In genomic region chr3:99174658-99175304, GRCm38 (mm10) we compare ENCODE assay signal across 15 mouse cellular contexts. TPM values are rescaled to one million over a fixed set of nuclear protein-coding genes. Genes with fewer than 3 reads are reported as not detected.
DNase-seq lines count a peak whose midpoint lies in the region; ATAC-seq and TF ChIP-seq lines count a peak whose summit lies in the region.
"Had no signal": no experiment of that assay in that cellular context is flagged by ENCODE, and none has a peak within 500 bp of the region (broad histone marks: within the 10 kb centered on the region; RNA-seq: fewer than 3 reads in every experiment).

No protein-coding gene starts in this region.

- 0 out of 2 replicates have a peak, but pooled peaks cover 3% of the 10 kb centered on the region for H3K4me1 ChIP-seq in kidney, embryonic 16.5 days (ENCODE audit: insufficient read depth, low read length)
- H3K4me1 ChIP-seq in kidney, adult 2 months (ENCODE audit: control insufficient read depth, insufficient read depth, low read length), result no peaks in the 10 kb centered on the region
- H3K4me1 ChIP-seq in limb, embryonic 11.5 days (ENCODE audit: control insufficient read depth, insufficient read depth, low read length), result peaks cover 6% of the 10 kb centered on the region; the same call in 1 of the 2 replicates
- H3K4me1 ChIP-seq in neural tube, embryonic 14.5 days (ENCODE audit: control insufficient read depth, insufficient read depth, low read length), result no peaks in the 10 kb centered on the region
- H3K4me1 ChIP-seq in forebrain, postnatal 0 days (ENCODE audit: insufficient read depth), result no peaks in the 10 kb centered on the region
- H3K4me1 ChIP-seq: forebrain, embryonic 12.5 days; lung, embryonic 15.5 days; midbrain, embryonic 13.5 days had no signal

- no peak overlapping the region for H3K4me2 ChIP-seq in kidney, embryonic 16.5 days (replicated peaks; ENCODE audit: low read depth, low read length)
- H3K4me2 ChIP-seq in limb, embryonic 11.5 days (ENCODE audit: low read depth, severe bottlenecking), result no peak overlapping the region
- H3K4me2 ChIP-seq in neural tube, embryonic 14.5 days (ENCODE audit: low read depth, low read length), result no peak overlapping the region
- H3K4me2 ChIP-seq in forebrain, postnatal 0 days (ENCODE audit: low read depth), result no peak overlapping the region
- H3K4me2 ChIP-seq: embryonic facial prominence, embryonic 13.5 days; forebrain, embryonic 12.5 days; lung, embryonic 15.5 days; midbrain, embryonic 13.5 days had no signal

- DNase-seq in kidney, adult 2 months, result no peak
- DNase-seq in embryo, embryonic 9.5 days (ENCODE audit: extremely low spot score), result peak; percentile 48
- DNase-seq in limb, embryonic 11.5 days (ENCODE audit: low spot score), result peak; percentile 55
- no peak for DNase-seq in forebrain, postnatal 0 days
- no peak for DNase-seq in layer of hippocampus, postnatal 10 days (ENCODE audit: low spot score in 2 of 2)
- DNase-seq: cerebellum, adult 2 months; kidney, adult 8-10 months; thymus, postnatal 25 days had no signal

- no peak overlapping the region for H3K9ac ChIP-seq in kidney, embryonic 16.5 days (replicated peaks; ENCODE audit: low read length)
- no peak overlapping the region for H3K9ac ChIP-seq in limb, embryonic 11.5 days (ENCODE audit: low read length)
- H3K9ac ChIP-seq in neural tube, embryonic 14.5 days (replicated peaks; ENCODE audit: low read depth, low read length), result no peak overlapping the region
- H3K9ac ChIP-seq in forebrain, postnatal 0 days, result no peak overlapping the region
- H3K9ac ChIP-seq: embryonic facial prominence, embryonic 13.5 days; forebrain, embryonic 12.5 days; lung, embryonic 15.5 days; midbrain, embryonic 13.5 days had no signal

- no peak for TF ChIP-seq POLR2A in kidney, adult 2 months (IDR thresholded peaks at IDR 0.05; ENCODE audit: low read depth, low read length)

- TF ChIP-seq CTCF in kidney, adult 2 months (conservative IDR thresholded peaks at IDR 0.05; ENCODE audit: insufficient read depth, insufficient read length, low read depth, low read length), result no peak
- TF ChIP-seq CTCF in forebrain, postnatal 0 days (IDR thresholded peaks at IDR 0.05; ENCODE audit: low read depth), result no peak

- 24% methylated on average over 8 of the region's 9 CpGs for WGBS in kidney, embryonic 16.5 days
- WGBS in kidney, adult 2 months, result 34% methylated on average over 9 of the region's 9 CpGs
- 16% methylated on average over 9 of the region's 9 CpGs for WGBS in limb, embryonic 11.5 days
- 19% methylated on average over 9 of the region's 9 CpGs for WGBS in neural tube, embryonic 14.5 days
- WGBS in forebrain, postnatal 0 days, result 80% methylated on average over 9 of the region's 9 CpGs

- no peaks in the 10 kb centered on the region for H3K9me3 ChIP-seq in kidney, embryonic 16.5 days (ENCODE audit: low read length)
- no peaks in the 10 kb centered on the region for H3K9me3 ChIP-seq in limb, embryonic 11.5 days (ENCODE audit: control insufficient read depth, low read length)
- no peaks in the 10 kb centered on the region for H3K9me3 ChIP-seq in neural tube, embryonic 14.5 days (ENCODE audit: control insufficient read depth, low read length)
- no peaks in the 10 kb centered on the region for H3K9me3 ChIP-seq in forebrain, postnatal 0 days (ENCODE audit: low read length)
- H3K9me3 ChIP-seq: embryonic facial prominence, embryonic 13.5 days; forebrain, embryonic 12.5 days; lung, embryonic 15.5 days; midbrain, embryonic 13.5 days had no signal

- peak; percentile 39; the same call in 1 of the 2 replicates for ATAC-seq in kidney, embryonic 16.5 days (ENCODE audit: low FRiP score, low TSS enrichment)
- 0 out of 2 replicates have a peak, but pooled peaks have one; percentile 31 for ATAC-seq in limb, embryonic 11.5 days (ENCODE audit: insufficient number of reproducible peaks, low FRiP score, low TSS enrichment, low read depth)
- ATAC-seq in neural tube, embryonic 14.5 days (ENCODE audit: low read depth), result peak; percentile 80
- no peak for ATAC-seq in forebrain, postnatal 0 days
- ATAC-seq: midbrain, embryonic 13.5 days had no signal

- no peak overlapping the region for H3K27ac ChIP-seq in kidney, embryonic 16.5 days (ENCODE audit: low read length)
- no peak overlapping the region for H3K27ac ChIP-seq in kidney, adult 2 months (ENCODE audit: insufficient read depth, low read depth, low read length)
- no peak overlapping the region for H3K27ac ChIP-seq in limb, embryonic 11.5 days (replicated peaks; ENCODE audit: low read depth, low read length)
- H3K27ac ChIP-seq in neural tube, embryonic 14.5 days (ENCODE audit: low read depth, low read length), result no peak overlapping the region
- no peak overlapping the region for H3K27ac ChIP-seq in forebrain, postnatal 0 days (ENCODE audit: low read depth, low read length)
- H3K27ac ChIP-seq: embryonic facial prominence, embryonic 13.5 days; forebrain, embryonic 12.5 days; lung, embryonic 15.5 days; midbrain, embryonic 13.5 days had no signal

- H3K36me3 ChIP-seq in kidney, embryonic 16.5 days (ENCODE audit: insufficient read depth, low read length), result no peaks in the 10 kb centered on the region
- no peaks in the 10 kb centered on the region for H3K36me3 ChIP-seq in kidney, adult 2 months (ENCODE audit: control insufficient read depth, insufficient read depth, low read length)
- H3K36me3 ChIP-seq in limb, embryonic 11.5 days (ENCODE audit: control insufficient read depth, insufficient read depth, low read length), result no peaks in the 10 kb centered on the region
- H3K36me3 ChIP-seq in neural tube, embryonic 14.5 days (ENCODE audit: control insufficient read depth, insufficient read depth, low read length), result no peaks in the 10 kb centered on the region
- H3K36me3 ChIP-seq in forebrain, postnatal 0 days (ENCODE audit: insufficient read depth), result no peaks in the 10 kb centered on the region
- H3K36me3 ChIP-seq: embryonic facial prominence, embryonic 13.5 days; forebrain, embryonic 12.5 days; lung, embryonic 15.5 days; midbrain, embryonic 13.5 days had no signal

- no peak overlapping the region for H3K4me3 ChIP-seq in kidney, embryonic 16.5 days (ENCODE audit: low read length)
- H3K4me3 ChIP-seq in kidney, adult 2 months (ENCODE audit: insufficient read depth, low read depth, low read length), result no peak overlapping the region
- H3K4me3 ChIP-seq in limb, embryonic 11.5 days (ENCODE audit: low read depth, low read length), result no peak overlapping the region
- no peak overlapping the region for H3K4me3 ChIP-seq in neural tube, embryonic 14.5 days (ENCODE audit: low read depth, low read length)
- H3K4me3 ChIP-seq in forebrain, postnatal 0 days (ENCODE audit: low read depth, low read length), result no peak overlapping the region
- H3K4me3 ChIP-seq: embryonic facial prominence, embryonic 13.5 days; forebrain, embryonic 12.5 days; lung, embryonic 15.5 days; midbrain, embryonic 13.5 days had no signal

- no peaks in the 10 kb centered on the region for H3K27me3 ChIP-seq in kidney, embryonic 16.5 days (ENCODE audit: insufficient read depth, low read length)
- no peaks in the 10 kb centered on the region for H3K27me3 ChIP-seq in kidney, adult 2 months (replicated peaks; ENCODE audit: control insufficient read depth, insufficient read depth, low read length)
- H3K27me3 ChIP-seq in limb, embryonic 11.5 days (ENCODE audit: control insufficient read depth, insufficient read depth, low read length), result no peaks in the 10 kb centered on the region
- H3K27me3 ChIP-seq in neural tube, embryonic 14.5 days (ENCODE audit: control insufficient read depth, insufficient read depth, low read length), result no peaks in the 10 kb centered on the region
- H3K27me3 ChIP-seq in forebrain, postnatal 0 days (ENCODE audit: insufficient read depth, low read length), result no peaks in the 10 kb centered on the region
- H3K27me3 ChIP-seq: CH12.LX; embryonic facial prominence, embryonic 13.5 days; forebrain, embryonic 12.5 days; lung, embryonic 15.5 days; midbrain, embryonic 13.5 days had no signal

RNA-seq across cellular contexts. Expression of gene Wars2, which starts 33.9 kb away (rescaled TPM):
- polyA plus RNA-seq in kidney, embryonic 16.5 days (2015; fragmentation: Nextera tagmentation; extraction: Ambion mirVana), result 8.9 and 10.9 TPM in 2 replicates
- 7.0 and 8.4 TPM in 2 replicates for polyA plus RNA-seq in kidney, adult 2 months (2012; rRNA removed)
- polyA plus RNA-seq in limb, embryonic 11.5 days (2014; fragmentation: Nextera tagmentation; extraction: Ambion mirVana), result 7.4 and 8.9 TPM in 2 replicates
- polyA plus RNA-seq in neural tube, embryonic 14.5 days (2014; fragmentation: Nextera tagmentation; extraction: Ambion mirVana), result 3.5 and 7.1 TPM in 2 replicates
- total RNA-seq in forebrain, postnatal 0 days (2014; rRNA removed), result 8.4 and 9.5 TPM in 2 replicates
- 2.8 and 4.0 TPM in 2 replicates for polyA plus RNA-seq in forebrain, postnatal 0 days (2015; fragmentation: Nextera tagmentation; extraction: Ambion mirVana)
- 10 to 100 TPM in 1 of 2 experiments, 1 to 10 TPM in 1; 9.1 to 10.1 TPM for total RNA-seq in layer of hippocampus, postnatal 10 days (2021)

Comparison
In these comparisons a context has a peak if more than half of its experiments do, and no peak if none do; other contexts are left out.
1. DNase-seq: peak in embryo, embryonic 9.5 days (single experiment) and limb, embryonic 11.5 days (single experiment); none in kidney, adult 2 months (single experiment), forebrain, postnatal 0 days (single experiment) and layer of hippocampus, postnatal 10 days (0 of 2).